Mouse (Mus musculus) CD4-positive helper T cell, adult 2 months (primary cell): ENCODE results near the gene Ccdc162.

Experiments used
- DNase-seq: peaks from one replicate; pipeline ENCODE4 v3.0.0-alpha.2; 2012; ENCODE audit warnings: low read depth, missing footprints, low spot score

The Ccdc162 gene

GRCm38 (mm10) chr10:41542057-41542456 lies 174.4 kb downstream of the Ccdc162 start:
- no peak for DNase-seq

DNA sequence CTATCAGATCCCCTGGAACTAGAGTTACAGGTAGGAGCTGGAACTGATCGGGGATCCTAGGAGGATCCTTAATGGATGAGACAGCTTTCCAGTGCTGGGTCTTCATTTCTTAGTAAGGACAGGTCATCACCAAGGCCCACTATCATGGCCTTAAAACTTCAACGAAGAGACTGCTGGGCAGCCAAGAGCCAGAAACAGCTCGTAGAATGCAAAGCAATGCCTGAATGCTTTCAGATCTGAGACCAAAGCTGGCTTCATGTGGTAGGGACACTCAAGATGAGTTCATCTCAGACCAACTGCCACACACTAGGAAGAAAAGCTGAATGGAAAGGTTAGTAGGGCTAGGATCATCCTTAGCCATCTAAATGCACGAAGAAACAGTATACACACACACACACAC lies 177.4 kb downstream of the Ccdc162 start:
- no peak for DNase-seq

GRCm38 (mm10) chr10:41537983-41538330 lies 178.5 kb downstream of the Ccdc162 start:
- DNase-seq, result no peak

GRCm38 (mm10) chr10:41537226-41537982 lies 179.0 kb downstream of the Ccdc162 start:
- no peak for DNase-seq

DNA sequence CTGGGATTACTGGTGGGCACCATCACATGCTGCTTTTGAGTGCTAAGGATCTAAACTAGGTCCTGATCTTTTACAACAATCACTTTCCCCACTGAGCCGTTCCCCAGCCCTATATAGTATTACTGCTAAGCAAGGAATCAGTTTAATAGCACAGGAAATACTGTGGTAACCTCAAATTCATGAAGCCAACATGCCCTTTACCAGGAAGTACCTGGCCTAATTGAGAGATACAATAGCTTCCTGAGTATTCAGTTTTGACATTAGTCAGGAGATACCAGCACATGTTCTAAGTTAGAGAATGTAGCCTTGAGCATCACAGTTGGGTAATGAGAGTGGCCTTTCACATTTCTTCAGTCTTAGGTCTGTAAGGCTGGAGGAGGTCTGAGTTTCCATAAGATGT lies 179.7 kb downstream of the Ccdc162 start:
- DNase-seq, result no peak

- no peak for DNase-seq
Observed at GRCm38 (mm10) chr10:41535991-41536390, 180.4 kb downstream of the Ccdc162 start.

DNA sequence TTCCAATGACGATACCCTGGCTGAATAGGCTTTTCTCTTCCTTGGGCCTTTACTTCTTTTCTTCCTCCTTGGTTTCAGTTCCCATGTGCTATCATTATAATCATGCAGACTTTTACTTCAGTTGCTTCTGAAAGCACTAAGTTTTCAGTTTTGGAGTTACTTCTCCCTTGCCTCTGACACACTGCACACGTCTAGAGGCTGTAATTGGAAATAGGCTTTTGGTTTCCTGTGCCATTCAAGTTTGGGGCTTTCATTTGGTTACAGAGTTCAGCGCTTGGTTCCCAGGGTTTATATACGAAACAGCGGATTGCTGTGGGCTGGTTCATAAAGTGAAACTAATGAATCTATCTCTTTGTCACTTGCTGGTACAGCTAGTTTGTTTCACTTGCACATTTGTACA lies 186.5 kb downstream of the Ccdc162 start:
- DNase-seq, result peak; percentile 71

DNA sequence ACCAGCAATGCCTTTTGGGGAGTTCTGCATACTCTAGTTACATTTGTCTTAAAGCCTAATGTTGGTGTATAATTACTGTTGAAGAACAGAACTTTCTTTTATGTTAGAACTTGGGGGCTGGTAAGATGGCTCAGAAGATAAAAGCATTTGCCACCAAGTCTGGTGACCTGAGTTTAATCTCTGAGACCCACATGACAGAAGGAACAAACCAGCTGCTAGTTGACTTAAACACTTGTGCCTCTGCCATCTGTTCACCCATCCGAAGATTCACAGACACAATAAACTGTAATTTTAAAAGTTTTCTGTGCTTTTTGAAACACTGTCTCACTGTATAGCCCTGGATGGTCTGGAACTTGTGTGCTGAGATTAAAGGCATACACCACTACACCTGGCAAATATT lies 190.7 kb downstream of the Ccdc162 start:
- DNase-seq, result no peak

GRCm38 (mm10) chr10:41523386-41523785 lies 193.0 kb downstream of the Ccdc162 start:
- no peak for DNase-seq

- no peak for DNase-seq
Observed at GRCm38 (mm10) chr10:41520410-41520673, 196.1 kb downstream of the Ccdc162 start.

- peak; percentile 81 for DNase-seq
Observed at GRCm38 (mm10) chr10:41519640-41520409, 196.6 kb downstream of the Ccdc162 start.

DNA sequence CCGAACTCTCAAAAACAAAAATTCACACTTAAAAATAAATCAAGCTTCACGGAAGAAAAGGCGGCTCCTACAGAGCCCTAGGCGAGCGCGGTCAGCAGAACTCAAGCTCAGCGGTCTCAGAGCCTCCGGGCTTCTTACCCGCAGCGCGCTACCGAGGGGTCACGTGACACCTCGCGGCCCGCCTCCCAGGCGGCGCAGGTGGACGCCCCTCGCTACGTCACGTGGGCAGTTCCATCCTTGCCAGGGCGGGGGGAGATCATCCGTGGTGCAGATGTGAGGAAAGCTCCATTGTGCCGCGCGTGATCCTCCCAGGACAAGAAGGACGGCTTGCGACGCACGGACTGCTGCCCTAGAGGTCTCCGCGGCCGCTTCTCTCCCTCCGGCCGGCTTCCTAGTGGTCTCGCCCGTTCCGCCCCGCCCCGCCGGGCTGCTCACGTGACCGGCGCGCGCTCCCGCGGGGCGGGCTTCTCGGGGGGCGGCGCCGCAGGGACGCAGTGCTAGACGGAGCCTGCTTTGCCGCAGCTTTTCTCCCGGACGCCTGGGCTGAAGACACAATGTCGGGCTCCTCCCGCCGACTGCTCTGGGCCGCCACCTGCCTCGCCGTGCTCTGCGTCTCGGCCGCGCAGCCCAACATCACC lies 197.3 kb downstream of the Ccdc162 start, which contains the start of gene Cd164:
Gene Cd164 (plus strand): TSS at position 434 of the 638 bp plus-strand sequence.
- DNase-seq, result peak; percentile 96

DNA sequence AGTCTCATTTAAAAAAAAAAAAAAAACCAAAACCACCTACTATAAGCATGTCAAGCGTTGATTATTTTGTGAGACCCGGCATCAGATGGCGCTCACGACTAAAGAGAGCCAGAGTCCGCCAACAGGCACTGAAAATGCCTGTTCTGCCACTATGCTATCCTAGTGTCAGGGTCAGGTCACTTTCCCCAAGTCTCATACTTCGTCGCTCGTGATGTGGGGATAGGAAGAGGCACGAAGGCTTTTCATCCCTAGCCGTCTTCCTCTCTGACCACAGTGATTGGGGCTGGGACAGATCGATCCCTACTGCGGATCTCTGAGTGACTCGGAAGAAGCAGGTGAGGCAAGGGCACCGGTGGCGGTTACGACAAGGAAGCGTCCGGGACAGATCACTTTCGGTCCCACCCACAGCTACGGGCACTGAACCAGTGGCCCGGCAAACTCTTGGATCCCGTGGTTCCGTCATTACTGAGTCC lies 197.9 kb downstream of the Ccdc162 start:
- peak; percentile 92 for DNase-seq

GRCm38 (mm10) chr10:41514921-41515320 lies 201.5 kb downstream of the Ccdc162 start:
- no peak for DNase-seq

DNA sequence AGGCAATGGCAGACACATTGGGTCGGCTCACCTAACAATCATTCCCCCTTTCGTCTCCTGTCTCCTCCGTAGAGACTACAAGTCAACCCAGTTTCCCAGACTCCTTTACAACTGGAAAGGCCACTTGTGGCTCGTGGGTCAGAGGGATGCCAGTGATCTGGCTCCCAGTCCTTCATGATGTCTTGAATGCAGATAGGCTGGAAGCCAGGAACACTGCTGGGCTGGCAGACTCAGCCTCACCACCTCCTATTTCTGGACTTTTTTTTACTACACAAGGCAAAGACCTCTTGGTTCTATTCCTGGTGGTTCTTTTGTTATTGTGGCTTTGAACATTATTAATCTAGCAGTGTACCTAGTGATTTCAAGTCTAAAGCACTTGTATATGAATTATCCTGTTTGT lies 202.1 kb downstream of the Ccdc162 start:
- DNase-seq, result no peak

DNA sequence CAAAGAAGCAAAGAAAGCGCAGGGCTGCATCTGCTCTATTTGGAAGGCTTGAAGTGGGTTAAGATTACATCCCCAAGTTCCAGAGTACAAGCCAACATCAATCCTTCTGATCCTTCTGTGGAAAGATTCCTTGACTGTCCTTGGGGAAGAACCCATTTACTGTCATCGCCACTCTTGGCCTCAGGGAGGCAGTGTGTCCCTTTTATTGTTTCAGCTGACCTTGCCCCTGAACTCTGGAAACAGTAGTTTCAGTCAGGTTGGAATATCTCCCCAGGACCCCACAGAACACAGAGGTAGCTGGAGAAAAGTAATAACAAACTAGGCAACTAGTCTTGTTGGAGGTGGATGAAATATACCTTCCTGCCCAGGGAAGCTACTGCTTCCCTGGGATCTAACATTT lies 207.3 kb downstream of the Ccdc162 start:
- DNase-seq, result peak; percentile 29

DNA sequence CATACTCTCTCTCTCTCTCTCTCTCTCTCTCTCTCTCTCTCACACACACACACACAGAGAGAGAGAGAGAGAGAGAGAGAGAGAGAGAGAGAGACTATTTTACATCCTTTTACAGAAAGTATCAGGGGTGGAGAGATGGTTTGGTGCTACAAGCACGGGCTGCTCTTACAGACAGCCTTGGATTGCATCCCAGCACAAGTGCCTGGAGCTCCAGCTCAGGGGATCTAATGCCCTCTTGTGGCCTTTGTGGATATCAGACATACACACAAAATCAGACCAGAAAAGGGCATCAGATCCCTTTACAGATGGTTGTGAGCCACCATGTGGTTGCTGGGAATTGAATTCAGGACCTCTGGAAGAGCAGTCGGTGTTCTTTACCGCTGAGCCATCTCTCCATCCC lies 211.0 kb downstream of the Ccdc162 start:
- DNase-seq, result peak; percentile 75

GRCm38 (mm10) chr10:41504996-41505395 lies 211.4 kb downstream of the Ccdc162 start:
- no peak for DNase-seq

DNA sequence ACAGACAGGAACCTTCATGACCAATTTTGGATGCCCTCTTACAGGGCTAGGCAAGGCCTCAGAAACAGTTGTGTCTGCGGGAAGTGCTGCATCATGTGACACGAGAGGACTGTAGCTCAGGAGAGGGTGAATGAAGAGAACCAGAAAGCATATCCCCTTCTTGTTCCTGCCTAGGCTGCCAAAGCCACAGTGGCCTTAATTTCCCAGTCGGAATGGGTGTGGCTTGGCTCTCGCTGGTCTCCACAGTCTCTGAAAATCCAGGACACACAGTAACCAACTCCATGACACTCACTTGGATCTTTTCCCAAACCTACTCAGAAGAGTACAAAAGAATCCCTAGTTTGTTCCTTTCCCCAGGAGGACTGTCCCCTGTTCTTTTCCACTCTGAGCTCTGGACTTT lies 215.5 kb downstream of the Ccdc162 start:
- no peak for DNase-seq

GRCm38 (mm10) chr10:41491111-41491510 lies 225.3 kb downstream of the Ccdc162 start:
- DNase-seq, result peak; percentile 53

DNA sequence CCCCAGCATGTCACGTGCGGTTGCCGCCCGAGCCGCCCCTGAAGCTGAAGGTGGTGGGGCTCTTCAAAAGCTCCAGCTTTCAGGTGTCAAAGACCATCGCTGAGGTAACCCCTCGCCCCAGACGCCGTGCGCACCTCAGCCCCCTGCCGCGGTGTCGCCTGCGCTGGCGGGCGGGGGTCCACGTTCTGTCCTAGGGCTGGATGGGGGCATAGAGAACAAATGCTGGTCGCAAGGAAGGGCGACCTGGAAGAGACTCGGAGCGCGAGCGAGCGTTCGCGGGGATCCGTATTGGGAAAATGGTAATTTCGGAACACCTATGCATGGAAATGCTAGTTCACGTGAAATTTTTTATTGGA lies 225.9 kb downstream of the Ccdc162 start:
- DNase-seq, result no peak

DNA sequence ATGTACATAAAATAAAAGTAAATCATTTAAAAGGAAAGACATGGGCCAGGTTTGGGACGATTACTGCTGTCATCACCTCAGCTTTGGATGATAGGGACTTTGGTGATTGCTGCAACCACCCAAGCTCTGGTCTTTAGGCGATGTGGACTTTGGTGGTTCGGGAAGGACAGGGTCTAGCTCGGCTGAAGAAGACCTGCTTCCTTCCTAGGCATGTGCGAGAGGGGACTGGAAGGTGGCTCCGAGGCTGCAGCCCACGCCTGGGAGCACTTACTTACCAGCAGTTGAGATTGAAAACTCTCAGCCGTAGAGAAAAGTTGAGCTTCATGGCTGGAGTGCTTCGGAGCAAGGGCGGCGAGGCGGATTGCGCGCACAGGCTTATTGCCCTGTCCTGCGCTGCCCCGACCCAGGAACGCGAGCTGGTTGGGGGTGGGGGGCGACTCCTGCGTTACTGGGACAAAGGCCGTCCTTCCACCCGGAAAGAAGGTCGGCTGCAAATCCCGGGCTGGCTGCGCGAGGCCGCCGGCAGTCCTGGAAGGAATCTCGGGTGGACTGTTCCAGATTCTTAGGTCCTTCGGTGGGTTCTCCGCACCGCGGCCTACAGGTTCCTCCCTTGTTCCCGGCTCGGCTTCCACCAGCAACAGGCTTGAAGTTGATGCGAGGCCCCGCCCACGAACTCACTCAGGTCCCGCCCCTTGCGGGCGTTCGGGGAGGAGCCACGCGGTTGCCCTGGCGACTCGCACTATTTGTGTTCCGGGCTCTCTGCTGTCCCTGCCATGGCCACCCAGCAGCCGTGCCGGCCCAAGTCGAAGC lies 226.5 kb downstream of the Ccdc162 start, which contains the start of the genes Smpd2 and Ppil6:
Gene Smpd2 (minus strand): TSS at position 662 of the 810 bp plus-strand sequence.
Gene Ppil6 (plus strand): TSS at position 732 of the 810 bp plus-strand sequence.
- DNase-seq, result peak; percentile 92
